Mouse (Mus musculus): ENCODE results near the gene Trappc6a.
A peak's percentile ranks its signal among the peaks of the same experiment; 100 is the strongest.

Gene Trappc6a

DNA sequence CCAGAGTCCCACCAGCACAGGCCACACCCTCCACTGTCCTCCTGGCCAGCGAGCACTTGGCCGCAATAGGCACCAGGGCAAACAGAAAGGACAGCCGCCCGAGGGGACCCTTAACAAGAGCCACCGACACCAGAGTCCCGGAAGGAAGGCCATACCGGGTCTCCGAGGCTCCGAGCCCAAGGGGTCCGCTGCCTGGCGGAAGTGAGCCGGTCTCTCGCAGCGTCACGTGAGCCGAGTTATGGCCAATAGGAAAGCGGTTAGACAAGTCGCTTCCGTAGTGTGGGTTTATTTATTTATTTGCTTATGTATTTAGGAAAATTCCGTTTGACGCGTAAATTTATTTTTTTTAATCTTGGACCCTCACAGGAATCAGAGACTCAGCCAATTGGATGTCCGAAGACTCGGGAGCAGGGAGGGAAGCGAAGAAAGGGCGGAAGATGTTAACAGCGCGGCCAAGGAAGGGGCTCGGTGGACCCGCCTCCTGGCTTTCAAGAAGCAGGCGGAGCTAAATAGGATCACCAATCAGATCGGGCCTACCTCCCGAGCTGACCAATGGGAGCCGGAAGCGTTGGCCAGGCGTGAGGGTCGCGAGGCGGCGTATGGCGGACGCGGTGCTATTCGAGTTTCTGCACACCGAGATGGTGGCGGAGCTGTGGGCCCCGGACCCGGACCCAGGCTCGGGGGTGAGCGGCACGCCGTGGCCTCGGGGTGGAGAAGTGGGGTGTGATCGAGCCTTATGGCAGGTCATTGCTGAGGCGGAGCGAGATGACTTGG is at the start of gene Trappc6a, which contains the start of gene Bloc1s3:
Trappc6a (plus strand) TSS at position 246 of the 774 bp plus-strand sequence.
Bloc1s3 (minus strand) TSS at position 218 of the 774 bp plus-strand sequence.
- DNase-seq, result peak; percentile 93 to 94

DNA sequence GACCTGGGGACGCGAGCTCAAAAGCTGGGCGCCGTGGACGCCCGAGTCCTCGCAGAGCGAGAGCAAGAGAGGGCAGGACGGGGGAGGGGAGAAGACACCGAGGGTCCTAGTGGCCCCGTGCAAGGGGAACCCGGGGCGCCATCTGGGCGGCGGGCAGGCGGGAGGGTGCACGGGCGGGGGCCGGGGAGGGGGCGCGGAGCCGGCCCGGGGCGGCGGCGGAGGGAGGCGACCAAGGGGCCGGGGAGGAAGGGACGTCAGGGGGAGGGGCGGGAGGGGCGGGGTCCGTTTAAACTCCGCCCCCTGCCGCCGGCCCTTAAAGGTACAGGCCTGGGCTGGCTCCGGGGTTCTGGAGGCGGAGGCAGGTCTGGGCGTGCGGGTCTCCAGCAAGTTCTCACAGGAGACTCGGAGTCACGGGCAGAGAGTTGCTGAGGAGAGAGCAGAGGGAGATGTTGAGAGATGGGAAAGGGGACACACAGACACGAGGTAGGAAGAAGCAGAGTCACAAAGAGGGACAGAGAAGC is 49.5 kb upstream of the Trappc6a start, which contains the start of gene Mark4:
Mark4 (minus strand) TSS at position 231 of the 521 bp plus-strand sequence.
- peak; percentile 80 to 87 for DNase-seq

DNA sequence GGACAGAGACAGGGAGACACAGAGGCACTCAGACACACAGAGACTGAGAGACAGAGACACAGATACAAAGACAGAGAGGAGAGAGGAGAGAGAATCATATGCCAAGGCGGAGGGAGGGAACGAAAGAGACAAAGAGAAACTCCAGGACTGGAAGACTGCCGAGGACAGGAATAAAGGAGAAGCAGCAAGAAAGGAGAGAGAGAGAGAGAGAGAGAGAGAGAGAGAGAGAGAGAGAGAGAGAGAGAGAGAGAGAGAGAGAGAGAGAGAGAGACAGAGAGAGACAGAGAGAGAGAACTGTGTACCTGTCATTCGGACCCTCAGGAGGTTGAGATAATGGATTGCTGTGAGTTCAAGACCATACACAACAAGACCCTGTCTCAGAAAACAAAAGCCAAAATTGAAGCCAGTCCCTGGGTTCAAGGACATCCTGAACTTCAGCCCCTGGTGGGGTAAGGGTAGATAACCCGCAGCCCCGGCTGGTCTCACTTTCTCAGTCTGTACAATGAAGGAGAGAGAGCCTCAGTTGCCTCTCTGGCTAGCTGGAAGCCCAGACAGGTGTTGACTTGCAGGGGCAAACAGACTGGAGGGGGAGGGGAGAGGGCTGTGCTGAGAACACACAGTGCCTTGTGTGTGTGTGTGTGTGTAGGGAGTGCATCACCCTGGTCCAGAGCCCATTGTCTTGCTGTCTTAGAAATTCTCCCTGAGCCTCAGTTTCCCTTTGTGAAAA is 48.9 kb upstream of the Trappc6a start:
- no peak for DNase-seq

DNA sequence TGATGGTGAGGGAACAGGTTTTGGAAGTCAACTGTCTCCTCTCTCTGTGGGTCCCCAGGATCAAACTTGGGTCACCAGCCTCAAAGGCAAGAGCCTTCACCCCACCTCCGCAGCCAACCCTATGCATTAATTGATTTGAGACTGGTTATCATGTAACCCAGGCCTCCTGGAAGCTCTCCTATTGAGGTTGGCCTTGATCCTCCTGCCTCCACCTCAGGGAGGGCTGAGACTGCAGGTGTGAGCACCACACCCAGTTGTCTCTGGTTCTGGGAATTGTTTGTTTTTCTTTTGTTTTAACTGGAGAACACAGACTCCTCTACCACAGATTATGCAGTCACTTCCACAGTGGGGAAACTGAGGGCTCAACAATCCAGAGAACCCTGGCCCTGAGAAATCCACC is 47.7 kb upstream of the Trappc6a start:
- no peak for DNase-seq

DNA sequence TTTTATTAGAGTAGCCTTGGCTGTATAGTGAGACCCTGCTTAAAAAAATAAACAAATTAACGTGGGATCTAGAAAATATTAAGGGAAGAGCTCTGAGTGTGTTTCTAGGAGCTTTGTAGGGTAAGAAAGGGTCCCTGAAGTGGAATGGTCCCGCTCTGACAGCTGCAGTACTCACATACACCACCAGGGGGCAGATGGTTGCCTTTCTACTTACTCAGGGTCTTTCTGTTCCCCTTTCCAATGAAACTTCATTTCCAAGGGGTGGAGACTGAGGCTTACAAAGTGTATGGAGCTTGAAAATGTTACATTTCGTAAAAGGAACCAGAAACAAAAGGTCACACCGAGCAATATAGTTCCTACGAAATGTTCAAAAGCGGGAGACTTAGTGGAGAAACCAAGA is 46.7 kb upstream of the Trappc6a start:
- DNase-seq, result peak; percentile 74 to 83

DNA sequence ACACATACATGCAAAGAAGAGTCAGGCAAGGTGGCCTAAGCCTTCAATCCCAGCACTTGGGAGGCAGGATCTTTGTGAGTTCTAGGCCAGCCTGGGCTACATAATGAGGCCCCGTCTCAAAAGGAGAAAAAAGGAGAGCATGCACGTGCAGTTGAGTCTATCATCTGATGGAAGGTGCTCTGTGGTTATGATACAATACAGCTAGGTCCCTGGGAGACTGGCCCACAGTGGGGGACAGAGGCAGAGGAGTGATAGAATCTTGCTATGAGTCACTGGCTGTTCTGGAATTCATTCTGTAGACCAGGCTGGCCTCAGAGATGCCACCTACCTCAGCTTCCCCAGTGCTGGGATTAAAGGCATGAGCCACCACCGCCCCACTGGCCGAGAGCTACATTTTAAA is 45.8 kb upstream of the Trappc6a start:
- DNase-seq, result no peak

DNA sequence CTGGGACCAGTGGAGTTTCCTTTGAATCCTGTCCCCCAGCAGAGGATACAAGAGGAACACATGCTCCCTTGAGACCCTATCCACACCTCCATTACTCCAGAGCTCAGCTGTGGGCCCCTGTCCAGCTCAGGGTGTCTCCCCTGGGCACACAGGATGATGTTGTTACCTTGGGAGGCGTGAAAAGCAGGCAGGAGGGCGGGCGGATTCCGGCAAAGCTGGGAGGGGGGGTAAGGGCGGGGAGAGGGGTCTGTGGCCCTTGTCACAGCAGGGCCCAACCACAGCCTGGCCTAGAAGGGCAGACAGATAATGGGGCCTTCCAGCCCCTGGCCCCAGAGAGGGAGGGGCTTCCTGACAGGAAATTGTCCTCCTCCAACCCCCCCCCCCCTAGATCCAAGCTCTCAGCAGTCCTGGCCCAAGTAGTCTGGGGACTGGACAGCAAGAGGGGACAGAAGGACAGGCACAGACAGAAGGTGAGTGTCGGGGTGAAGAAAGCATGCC is 45.3 kb upstream of the Trappc6a start, which contains the start of gene Exoc3l2:
Exoc3l2 (plus strand) TSS at position 448 of the 498 bp plus-strand sequence.
- DNase-seq, result no peak

DNA sequence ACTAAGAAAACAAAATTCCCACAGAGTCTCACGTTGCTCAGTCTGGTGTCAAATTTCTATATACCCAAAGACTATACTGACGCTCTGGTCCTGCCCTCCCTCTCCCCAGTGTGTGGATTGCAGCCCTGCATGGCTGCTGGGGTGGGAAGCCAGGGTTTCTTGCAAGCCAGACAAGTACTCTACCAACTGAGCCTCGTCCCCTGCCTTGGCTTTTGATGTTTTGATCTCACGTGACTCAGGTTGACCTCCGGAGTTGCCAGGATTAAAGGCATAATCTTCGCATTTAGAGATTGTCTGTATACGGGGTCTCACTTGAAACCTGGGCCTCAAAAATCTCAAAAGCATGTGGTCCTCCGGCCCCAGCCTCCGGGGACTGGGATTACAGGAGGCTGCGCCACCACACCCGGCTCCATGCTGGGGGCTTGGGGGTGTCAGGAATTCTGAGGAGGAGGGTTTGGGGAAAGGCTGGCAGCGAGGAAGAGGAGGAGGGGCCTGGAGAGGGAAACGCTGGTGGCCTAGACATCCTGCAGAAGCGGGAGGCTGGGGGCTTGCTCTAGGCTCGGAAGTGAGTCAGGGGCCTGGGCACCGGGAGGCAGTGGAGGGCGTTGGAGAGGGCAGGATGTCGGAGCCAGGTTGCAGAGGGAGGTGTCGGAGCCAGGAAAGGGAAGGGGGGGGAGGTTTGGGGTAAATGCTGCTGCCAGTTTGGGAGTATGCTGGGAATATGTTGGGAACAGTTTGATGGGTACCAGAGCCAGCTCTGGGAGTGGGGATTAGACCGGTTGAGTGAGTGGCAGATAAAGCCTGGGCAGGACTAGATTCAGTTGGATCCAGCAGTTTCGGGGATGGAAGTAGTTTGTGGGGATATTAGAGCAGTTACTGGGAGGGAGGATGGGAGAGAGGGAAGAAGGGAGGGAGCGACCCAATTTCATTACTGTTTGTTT is 43.6 kb upstream of the Trappc6a start:
- DNase-seq, result no peak

DNA sequence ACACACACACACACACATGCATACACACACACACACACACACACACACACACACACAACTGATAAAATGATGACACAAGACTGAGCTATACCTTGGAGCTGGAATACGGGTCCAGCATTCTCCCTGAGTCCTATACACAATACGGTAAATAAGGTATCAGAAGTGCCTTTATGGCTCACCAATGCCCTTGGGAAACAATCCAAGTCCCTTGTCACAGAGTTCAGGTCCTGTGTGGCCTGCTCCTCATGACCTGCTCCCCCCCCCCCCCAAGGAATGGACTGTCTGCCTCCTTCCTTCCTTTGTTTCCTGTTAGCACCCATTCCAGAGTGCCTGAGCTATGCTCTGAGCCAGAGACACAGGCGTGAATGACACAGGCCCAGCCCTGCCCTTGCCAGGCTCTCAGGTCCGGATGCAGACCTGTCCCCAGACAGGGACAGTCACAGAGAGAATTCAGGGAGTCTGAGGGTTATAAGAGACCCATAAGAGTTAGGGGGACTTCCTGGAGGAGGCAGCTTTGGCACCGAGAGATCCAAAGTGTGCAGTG is 41.5 kb upstream of the Trappc6a start:
- DNase-seq, result no peak

DNA sequence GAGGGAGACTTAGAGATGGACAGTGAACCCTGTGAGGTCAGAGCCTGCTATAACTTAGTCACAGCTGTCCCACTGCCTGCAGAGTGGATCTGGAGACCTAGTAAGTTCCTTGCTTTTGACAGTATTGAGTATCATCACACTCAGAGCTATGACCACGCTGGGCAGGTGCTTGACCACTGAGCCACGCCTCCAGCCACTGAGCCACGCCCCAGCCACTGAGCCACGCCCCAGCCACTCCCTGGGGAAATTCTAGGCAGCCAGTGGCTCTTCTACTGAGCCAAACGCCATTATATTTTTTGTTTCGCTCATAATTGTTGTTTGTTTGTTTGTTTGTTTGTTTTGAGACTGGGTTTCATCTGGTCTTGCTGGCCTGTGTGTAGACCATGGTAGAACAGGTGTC is 40.6 kb upstream of the Trappc6a start:
- DNase-seq, result no peak

DNA sequence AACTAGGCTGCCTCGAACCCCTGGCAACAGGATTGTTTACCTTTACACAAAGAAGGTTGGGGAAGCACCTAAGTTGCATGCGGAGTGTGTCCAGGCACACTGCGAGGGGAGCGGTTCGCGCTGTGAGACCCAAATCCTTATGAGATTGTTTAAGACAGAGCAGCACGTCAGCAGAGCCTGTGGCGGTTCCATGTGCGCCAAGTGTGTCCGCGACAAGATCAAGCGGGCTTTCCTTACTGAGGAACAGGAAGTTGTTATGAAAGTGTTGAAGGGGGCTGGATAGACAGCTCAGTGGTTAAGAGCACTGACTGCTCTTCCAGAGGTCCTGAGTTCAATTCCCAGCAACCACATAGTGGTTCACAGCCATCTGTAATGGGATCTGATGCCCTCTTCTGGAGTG is 39.9 kb upstream of the Trappc6a start:
- no peak for DNase-seq

DNA sequence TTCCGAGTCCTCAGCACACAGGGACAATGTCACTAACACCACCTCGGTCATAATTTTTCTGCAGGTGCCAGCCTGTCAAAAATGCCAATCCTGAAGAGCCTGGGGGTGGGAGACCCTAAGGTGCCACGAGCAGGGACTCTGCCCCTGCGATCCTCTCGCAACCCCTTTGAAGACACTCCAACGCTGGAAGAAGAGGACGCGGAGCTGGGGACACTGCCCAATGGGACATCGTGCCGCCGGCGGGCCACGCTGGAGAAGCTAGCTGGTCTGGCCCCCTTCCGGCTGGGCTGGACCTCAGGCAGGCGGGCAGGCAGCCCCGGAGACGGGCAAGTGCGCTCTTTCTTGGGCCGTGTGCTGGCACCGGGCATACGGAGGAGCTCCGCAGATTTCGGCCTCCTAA is 38.8 kb upstream of the Trappc6a start:
- DNase-seq, result no peak

DNA sequence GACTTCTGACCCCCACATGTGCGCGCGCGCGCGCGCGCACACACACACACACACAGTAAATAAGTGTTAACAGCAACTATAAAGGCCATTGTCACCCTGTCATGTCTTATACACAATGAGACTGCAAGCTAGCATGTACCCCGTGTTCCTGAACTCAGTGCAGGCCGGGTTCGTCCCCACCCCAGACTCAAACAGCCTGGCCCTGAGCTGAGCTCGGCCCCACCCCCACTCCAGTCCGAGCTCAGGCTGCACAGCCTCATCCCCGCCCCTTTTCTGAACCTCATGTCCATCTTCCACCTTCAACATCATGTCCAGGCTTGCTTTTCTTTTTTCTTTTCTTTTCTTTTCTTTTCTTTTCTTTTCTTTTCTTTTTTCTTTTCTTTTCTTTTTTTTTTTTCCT is 37.9 kb upstream of the Trappc6a start:
- DNase-seq, result no peak

DNA sequence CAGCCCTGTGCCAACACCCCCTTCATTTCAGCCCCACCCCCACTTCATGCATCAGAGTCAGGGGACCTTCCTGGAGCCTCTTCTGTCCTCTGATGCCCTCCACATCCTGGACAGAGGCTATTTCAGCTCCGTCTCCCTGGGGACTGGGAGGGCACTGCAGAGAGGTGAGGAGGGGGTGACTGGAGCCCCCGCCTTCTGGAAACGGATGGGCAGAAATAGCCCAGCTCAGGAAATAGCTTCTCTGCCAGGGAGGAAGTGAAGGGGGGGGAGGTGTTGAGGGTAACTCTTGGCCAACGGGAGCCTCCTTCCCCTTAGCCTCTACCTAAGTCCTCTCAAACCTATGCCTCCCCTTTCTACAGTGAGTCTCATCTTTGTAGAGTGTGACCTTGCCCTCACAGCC is 35.8 kb upstream of the Trappc6a start:
- DNase-seq, result no peak

DNA sequence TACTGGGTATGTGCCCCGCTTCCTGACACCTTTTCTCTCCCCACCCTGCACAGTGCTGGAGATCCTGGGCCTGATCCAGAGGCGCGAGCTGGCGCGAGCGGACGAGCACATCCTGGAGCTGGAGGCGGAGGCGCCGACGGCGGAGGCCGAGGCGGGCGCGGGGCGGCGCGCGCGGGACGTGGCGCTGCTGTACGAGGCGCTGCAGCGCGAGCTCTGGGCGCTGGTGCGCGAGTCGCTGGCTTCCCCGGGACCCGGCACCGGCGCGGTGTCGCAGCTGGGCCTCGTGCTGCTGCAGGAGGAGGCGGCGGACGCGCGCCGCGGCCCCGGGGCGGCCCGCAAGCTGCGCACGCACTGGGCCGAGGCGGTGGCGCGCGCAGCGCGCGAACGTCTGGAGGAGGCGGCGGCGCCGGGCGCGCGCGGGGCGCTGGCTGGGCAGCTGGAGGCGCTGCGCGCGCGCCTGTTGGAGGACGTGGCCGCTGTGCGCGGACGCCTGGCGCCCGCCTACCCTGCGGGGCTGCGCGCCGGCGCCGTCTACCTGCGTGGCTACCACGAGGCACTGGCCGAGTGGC is 34.2 kb upstream of the Trappc6a start:
- peak; percentile 79 to 87 for DNase-seq

DNA sequence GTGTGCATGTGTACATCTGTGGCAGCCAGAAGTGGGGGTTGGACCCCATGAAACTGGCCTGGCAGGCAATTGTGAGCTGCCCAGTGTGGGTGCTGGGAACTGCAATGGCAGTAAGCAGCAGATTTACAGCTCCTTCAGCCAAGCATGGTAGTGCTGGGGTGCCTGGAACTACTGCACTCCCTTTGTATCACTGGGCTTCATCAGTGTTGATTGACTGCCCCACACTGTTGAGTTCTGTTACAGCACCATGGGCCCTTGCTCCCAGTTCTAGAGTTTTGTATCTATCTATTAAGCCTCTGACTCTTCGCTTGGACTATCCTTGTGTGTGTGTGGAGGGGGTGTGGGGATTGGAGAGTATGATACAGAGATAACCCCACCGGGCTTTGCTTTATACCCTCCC is 31.1 kb upstream of the Trappc6a start:
- DNase-seq, result no peak

DNA sequence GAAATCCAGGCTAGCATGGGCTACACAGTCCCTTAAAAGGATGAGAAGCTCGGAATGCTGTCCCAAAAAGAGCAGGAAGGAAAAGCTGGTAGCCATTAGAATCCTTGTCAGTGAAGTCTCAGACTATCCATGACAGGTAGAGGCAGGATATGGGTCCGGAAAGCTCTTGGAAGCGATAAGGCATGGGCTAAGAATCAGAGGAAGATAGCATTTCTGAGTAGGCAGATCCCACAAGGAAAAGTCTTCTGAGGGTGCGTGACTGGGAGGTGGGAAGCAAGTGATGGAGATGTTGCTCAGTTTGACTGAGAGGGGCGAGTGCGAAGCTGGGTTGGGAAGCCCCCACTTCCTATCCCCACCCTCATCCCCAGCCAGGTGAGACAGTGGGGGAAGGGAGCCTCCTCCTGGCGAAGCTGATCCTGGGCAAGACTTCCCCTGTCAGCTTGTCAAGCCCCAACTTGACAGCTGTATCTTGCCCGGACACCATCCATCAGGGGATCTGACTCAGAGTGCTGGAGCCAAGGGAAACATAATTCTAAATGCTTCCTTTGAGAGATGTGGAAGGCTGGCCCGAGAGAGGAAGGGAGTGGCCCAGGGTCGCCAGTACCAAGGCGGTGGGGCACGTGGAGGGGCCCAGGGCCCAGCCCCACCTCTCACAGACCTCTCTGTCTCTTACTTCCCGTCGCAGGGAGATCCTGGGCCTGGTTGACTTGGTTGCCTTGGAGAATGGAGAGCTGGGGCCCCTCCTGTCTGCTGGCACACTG is 30.4 kb upstream of the Trappc6a start:
- no peak for DNase-seq

DNA sequence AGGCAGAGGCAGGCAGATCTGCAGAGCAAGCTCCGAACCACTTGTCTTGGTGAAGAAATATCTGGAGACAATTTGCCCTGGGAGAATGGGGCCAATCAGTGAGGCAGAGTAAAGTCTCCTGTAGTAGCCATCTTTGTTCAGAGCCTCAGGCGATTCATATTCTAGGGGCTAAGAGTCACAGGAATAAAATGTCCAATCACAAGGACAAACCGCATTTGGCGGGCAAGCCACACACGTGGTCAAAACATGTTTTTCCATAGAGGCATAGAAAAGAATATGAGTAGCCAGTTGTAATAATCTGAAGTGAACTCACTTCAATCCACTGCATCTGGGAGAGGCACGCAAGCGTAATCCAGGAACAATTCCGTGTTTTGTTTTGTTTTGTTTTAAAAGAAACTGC is 24.9 kb upstream of the Trappc6a start:
- no peak for DNase-seq

DNA sequence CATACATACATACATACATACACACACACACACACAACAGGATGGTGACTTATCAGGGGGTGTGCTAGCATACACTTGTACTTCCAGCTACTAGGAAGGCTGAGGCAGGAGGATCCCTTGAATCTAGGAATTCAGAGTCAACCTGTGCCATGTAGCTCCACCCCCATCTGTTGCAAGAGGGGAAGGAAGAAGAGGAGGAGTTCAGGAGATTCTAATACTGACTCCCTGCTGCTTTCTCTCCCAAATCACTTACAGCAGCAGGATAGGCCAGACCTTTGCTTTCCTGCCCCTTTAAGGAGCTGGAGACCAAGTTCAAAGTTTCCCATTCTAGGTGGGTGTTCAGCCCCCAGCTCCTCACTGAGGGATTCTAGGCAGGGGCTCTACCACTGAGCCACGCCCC is 22.7 kb upstream of the Trappc6a start:
- DNase-seq, result no peak

DNA sequence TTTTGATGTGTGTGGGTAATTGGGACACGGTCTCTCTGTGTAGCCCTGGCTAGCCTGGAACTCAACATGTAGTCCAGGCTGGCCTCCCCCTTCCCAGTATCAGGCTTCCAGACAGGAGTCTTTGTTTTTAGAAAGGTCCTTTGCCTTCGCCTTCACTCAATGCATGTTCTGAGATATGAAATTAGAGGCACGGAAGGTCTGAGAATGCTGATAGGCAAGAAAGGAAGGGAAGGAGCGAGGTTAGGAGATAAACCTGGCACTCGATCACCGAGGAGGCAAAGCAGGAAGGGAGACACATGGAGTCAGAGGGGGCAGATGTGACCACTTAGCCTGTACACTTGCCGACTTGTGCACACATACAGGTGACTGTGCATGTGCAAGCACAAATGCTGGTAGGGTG is 21.6 kb upstream of the Trappc6a start:
- DNase-seq, result no peak

DNA sequence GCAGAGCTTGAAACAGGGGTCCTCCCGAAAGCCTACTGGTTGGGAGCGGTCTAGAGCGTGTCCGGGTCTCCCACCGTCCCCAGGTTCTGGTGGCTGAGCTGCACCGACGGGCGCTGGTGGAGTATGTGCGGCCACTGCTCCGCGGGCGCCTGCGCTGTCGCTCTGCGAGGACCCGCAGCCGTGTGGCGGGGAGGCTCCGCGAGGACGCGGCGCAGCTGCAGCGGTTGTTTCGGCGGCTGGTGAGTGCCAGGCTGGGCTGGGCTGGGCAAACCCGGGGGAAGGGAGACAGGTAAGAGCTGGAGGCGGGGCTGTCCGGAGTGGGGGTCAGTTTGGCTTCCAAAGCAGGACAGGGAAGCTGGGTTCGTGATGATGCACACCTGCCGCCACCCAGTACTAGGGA is 18.7 kb upstream of the Trappc6a start:
- no peak for DNase-seq

All from cerebellum, postnatal 25 days (tissue).